Mouse (Mus musculus) naive thymus-derived CD4-positive, alpha-beta T cell, adult 5 months (primary cell): ENCODE data around the gene Olfr49. TPM values are rescaled to one million over a fixed set of nuclear protein-coding genes. Genes with fewer than 3 reads are reported as not detected.

ENCODE experiments used
- polyA plus RNA-seq: library from polyadenylated mRNA; unstranded; fragments of 100-300 nt; shearing (Covaris generic); gene quantifications from one replicate; pipeline ENCODE4 v1.2.1, GENCODE M21; 2017

Gene Olfr49
- polyA plus RNA-seq, result 0.11 TPM

DNA sequence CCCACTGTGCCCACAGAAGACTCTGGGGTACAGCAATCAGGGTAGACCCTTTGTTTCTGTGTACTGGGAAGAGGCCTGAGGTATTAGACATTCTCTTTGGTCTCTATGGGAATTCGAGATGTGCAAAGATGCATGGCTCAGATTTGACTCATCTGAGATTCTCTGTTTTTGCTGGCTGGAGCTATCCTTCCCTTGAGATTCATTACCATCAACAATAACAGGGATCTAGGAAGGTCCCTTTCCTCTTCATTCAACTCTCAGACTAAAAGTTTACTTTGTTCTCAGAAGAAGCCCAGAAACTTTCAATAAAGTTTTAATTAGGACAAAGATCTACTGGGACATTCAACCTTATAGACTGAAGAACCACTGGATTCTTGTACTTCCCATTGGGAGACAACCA is at the start of gene Olfr49:
Olfr49 (minus strand) TSS at position 101 of the 400 bp plus-strand sequence.

DNA sequence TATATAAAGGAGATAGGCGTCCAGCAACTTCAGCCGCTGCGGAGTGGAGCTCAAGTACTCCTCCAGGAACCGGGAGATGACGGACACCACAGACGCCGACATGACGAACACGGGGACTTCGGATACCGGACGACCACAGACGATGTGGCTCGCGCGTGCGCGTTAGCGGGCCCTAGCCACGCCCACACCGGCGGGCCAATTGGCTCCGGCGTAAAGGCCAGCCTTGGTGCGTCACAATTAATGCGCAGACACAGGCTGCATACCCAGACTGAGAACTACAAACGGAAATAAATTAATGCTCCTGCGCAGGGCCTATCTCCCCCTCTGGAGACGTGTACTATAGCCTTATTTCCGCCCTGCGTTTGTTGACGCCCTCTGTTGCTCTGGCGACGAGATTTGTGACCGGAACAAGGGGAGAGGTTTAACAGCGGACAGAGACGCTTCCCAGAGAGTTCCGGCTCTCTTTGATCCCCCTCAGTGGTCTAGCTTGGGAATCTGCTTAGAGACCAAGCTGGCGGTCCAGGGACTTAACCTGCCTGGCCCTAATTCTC is 30.9 kb downstream of the Olfr49 start, which contains the start of the genes Dad1 and Abhd4:
Dad1 (minus strand) TSS at position 364 of the 551 bp plus-strand sequence.
Abhd4 (plus strand) TSS at position 448 of the 551 bp plus-strand sequence.

Other genes starting within 250 kb of the Olfr49 start
- gene Dad1, start 30.8 kb downstream of the Olfr49 start, polyA plus RNA-seq, result 421 TPM
- gene Abhd4, start 30.8 kb downstream of the Olfr49 start, polyA plus RNA-seq, result 3.4 TPM
- gene Oxa1l, start 75.9 kb upstream of the Olfr49 start, polyA plus RNA-seq, result 51.3 TPM
- gene Slc7a7, start 132.8 kb upstream of the Olfr49 start, polyA plus RNA-seq, result 1.2 TPM
- 69.2 TPM for gene Mrpl52, start 142.0 kb upstream of the Olfr49 start, polyA plus RNA-seq
- gene Mmp14, start 146.7 kb upstream of the Olfr49 start, polyA plus RNA-seq, result 0.49 TPM
- gene Lrp10, start 179.2 kb upstream of the Olfr49 start, polyA plus RNA-seq, result 182 TPM
- not detected for gene Rem2, start 191.2 kb upstream of the Olfr49 start, polyA plus RNA-seq
- 32.4 TPM for gene Prmt5, start 232.6 kb upstream of the Olfr49 start, polyA plus RNA-seq